Mouse (Mus musculus) C3H10T1/2 (cell line): ENCODE data around the gene Map7d2. TPM values are rescaled to one million over a fixed set of nuclear protein-coding genes. Genes with fewer than 3 reads are reported as not detected.

Source experiments
- polyA plus RNA-seq, 2 experiments: library from polyadenylated mRNA; unstranded; fragments of >200 nt; fragmentation: generic; extraction: Trizol; gene quantifications; one replicate each; pipeline ENCODE4 v1.2.1; 2012; ENCODE audit warnings: missing spikeins in 2 of 2

Gene Map7d2
- polyA plus RNA-seq: under 1 TPM; 0.02 to 0.58 TPM

GRCm38 (mm10) chrX:159414130-159414828 lies at the start of gene Map7d2:
Map7d2 (plus strand) TSS chrX:159414572.

GRCm38 (mm10) chrX:159371831-159372752 lies 42.3 kb upstream of the Map7d2 start, which contains the start of gene Eif1ax:
Eif1ax (plus strand) TSS chrX:159372178.

GRCm38 (mm10) chrX:159526388-159526787 lies 112.0 kb downstream of the Map7d2 start, which contains the start of gene Bclaf3:
Bclaf3 (plus strand) TSS chrX:159526688.

Other genes starting within 250 kb of the Map7d2 start
- 1 to 10 TPM in 1 of 2 experiments, under 1 TPM in 1; 0.97 to 3.8 TPM for gene Rps6ka3, start 204.3 kb upstream of the Map7d2 start, polyA plus RNA-seq
- gene Eif1ax, start 42.4 kb upstream of the Map7d2 start, polyA plus RNA-seq: 100 to 1,000 TPM in 1 of 2 experiments, 10 to 100 TPM in 1; 27.5 to 114 TPM
- gene Bclaf3, start 112.1 kb downstream of the Map7d2 start, polyA plus RNA-seq: 1 to 10 TPM in 1 of 2 experiments, under 1 TPM in 1; 0.08 to 1.4 TPM
- gene Sh3kbp1, start 212.7 kb downstream of the Map7d2 start, polyA plus RNA-seq: 10 to 100 TPM; 22.9 to 43.7 TPM